Mouse (Mus musculus) midbrain, embryonic 16.5 days (tissue): ENCODE results near the gene Dgkz. TPM values are rescaled to one million over a fixed set of nuclear protein-coding genes. Genes with fewer than 3 reads are reported as not detected.

Source experiments
- ATAC-seq: fragments of 200-750 bp; cut with Nextera tagmentation; 2 replicates; pipeline ENCODE4 v1.8.0; 2017; ENCODE audit warnings: moderate TSS enrichment
- H3K27ac ChIP-seq: fragments of 300-500 bp; sonication (generic); 2 replicates; pipeline ENCODE4 v1.5.1; 2014; ENCODE audit warnings: mild to moderate bottlenecking, low read length, mixed read lengths
- H3K27me3 ChIP-seq: fragments of 300-500 bp; sonication (generic); 2 replicates; pipeline ENCODE4 v1.6.1; 2014; ENCODE audit warnings: low read depth, low read length, mixed read lengths; ENCODE audit not compliant: control insufficient read depth, insufficient read depth
- H3K36me3 ChIP-seq: fragments of 300-500 bp; sonication (generic); 2 replicates; pipeline ENCODE4 v1.6.1; 2014; ENCODE audit warnings: mild to moderate bottlenecking, low read length, moderate library complexity, mixed read lengths; ENCODE audit not compliant: control insufficient read depth, insufficient read depth
- H3K4me1 ChIP-seq: fragments of 300-500 bp; sonication (generic); 2 replicates; pipeline ENCODE4 v1.6.1; 2014; ENCODE audit warnings: mild to moderate bottlenecking, low read length, mixed read lengths; ENCODE audit not compliant: control insufficient read depth, insufficient read depth
- H3K4me2 ChIP-seq: fragments of 300-500 bp; sonication (generic); 2 replicates; pipeline ENCODE4 v1.6.1; 2014; ENCODE audit warnings: mild to moderate bottlenecking, low read length, mixed read lengths
- H3K4me3 ChIP-seq: fragments of 300-500 bp; sonication (generic); 2 replicates; pipeline ENCODE4 v1.5.1; 2014; ENCODE audit warnings: low read depth, mild to moderate bottlenecking, low read length, moderate library complexity, mixed read lengths
- H3K9ac ChIP-seq: fragments of 300-500 bp; sonication (generic); 2 replicates; pipeline ENCODE4 v1.6.1; 2014; ENCODE audit warnings: low read depth, low read length, mixed read lengths
- H3K9me3 ChIP-seq: fragments of 300-500 bp; sonication (generic); replicated peaks from 2 replicates; pipeline ENCODE4 v1.6.1; 2014; ENCODE audit warnings: mild to moderate bottlenecking, low read length, mixed read lengths; ENCODE audit not compliant: control insufficient read depth, poor library complexity, severe bottlenecking
- WGBS: fragments of 180-500 bp; shearing (Covaris S2); extraction: QIAGEN DNeasy Blood & Tissue Kit; methylation state at CpG from one replicate; pipeline ENCODE4 v1.1.7; 2014; 5-methylcytosine and 5-hydroxymethylcytosine counted together
- polyA plus RNA-seq: library from polyadenylated mRNA; unstranded; fragments of >200 nt; fragmentation: Nextera tagmentation; extraction: Ambion mirVana; gene quantifications from 2 replicates; pipeline ENCODE4 v1.2.1, GENCODE M21; 2015

Dgkz gene
- polyA plus RNA-seq, 1 experiment from 2014 or later: 33.3 TPM

- Histone ChIP-seq H3K4me3 (no peak overlapping the region), H3K9ac (0 out of 2 replicates have a peak overlapping the region, but pooled peaks have one; percentile 16), H3K4me2 (no peak overlapping the region), H3K9me3 (no peaks in the 10 kb centered on the region), H3K27me3 (peaks cover 10% of the 10 kb centered on the region; the same call in 1 of the 2 replicates), H3K27ac (no peak overlapping the region), H3K4me1 (peaks cover 12% of the 10 kb centered on the region), H3K36me3 (no peaks in the 10 kb centered on the region)
- no peak for ATAC-seq
- WGBS: 23% methylated on average over 20 of the region's 20 CpGs
These were observed 10.2 kb downstream of the Dgkz start for GRCm38 (mm10) chr2:91965417-91965816.

- no peak overlapping the region for H3K4me3 ChIP-seq
- H3K36me3 ChIP-seq: no peaks in the 10 kb centered on the region
- H3K27ac ChIP-seq: no peak overlapping the region
- H3K9ac ChIP-seq: no peak overlapping the region
- no peaks in the 10 kb centered on the region for H3K9me3 ChIP-seq
- peaks cover 14% of the 10 kb centered on the region for H3K4me1 ChIP-seq
- H3K27me3 ChIP-seq: peaks cover 10% of the 10 kb centered on the region; the same call in 1 of the 2 replicates
- WGBS: 77% methylated on average over 3 of the region's 3 CpGs
- no peak overlapping the region for H3K4me2 ChIP-seq
- ATAC-seq: no peak
These were observed 11.0 kb downstream of the Dgkz start for GRCm38 (mm10) chr2:91964610-91965204.

GRCm38 (mm10) chr2:91963443-91963932 is 12.2 kb downstream of the Dgkz start:
- peak overlapping the region; percentile 77 for H3K4me3 ChIP-seq
- H3K27ac ChIP-seq: peak overlapping the region; percentile 72
- no peaks in the 10 kb centered on the region for H3K36me3 ChIP-seq
- ATAC-seq: peak; percentile 94
- H3K27me3 ChIP-seq: peaks cover 10% of the 10 kb centered on the region; the same call in 1 of the 2 replicates
- H3K9me3 ChIP-seq: no peaks in the 10 kb centered on the region
- WGBS: under 1% methylated on average over 35 of the region's 57 CpGs
- H3K4me1 ChIP-seq: peaks cover 14% of the 10 kb centered on the region
- H3K4me2 ChIP-seq: peak overlapping the region; percentile 82
- peak overlapping the region; percentile 87 for H3K9ac ChIP-seq

- peak; percentile 66 for ATAC-seq
- Histone ChIP-seq H3K4me1 (peaks cover 14% of the 10 kb centered on the region), H3K9ac (peak overlapping the region; percentile 87), H3K27ac (peak overlapping the region; percentile 72), H3K4me3 (peak overlapping the region; percentile 77), H3K4me2 (peak overlapping the region; percentile 82), H3K36me3 (no peaks in the 10 kb centered on the region), H3K27me3 (peaks cover 10% of the 10 kb centered on the region; the same call in 1 of the 2 replicates), H3K9me3 (no peaks in the 10 kb centered on the region)
- WGBS: under 1% methylated on average over 39 of the region's 39 CpGs
These were observed 12.7 kb downstream of the Dgkz start for GRCm38 (mm10) chr2:91962864-91963401.

GRCm38 (mm10) chr2:91961901-91962761 is 13.5 kb downstream of the Dgkz start:
- peak overlapping the region; percentile 77 for H3K4me3 ChIP-seq
- no peak overlapping the region for H3K27ac ChIP-seq
- peak overlapping the region; percentile 82 for H3K4me2 ChIP-seq
- peak overlapping the region; percentile 87 for H3K9ac ChIP-seq
- peaks cover 14% of the 10 kb centered on the region for H3K4me1 ChIP-seq
- ATAC-seq: no peak
- H3K27me3 ChIP-seq: peaks cover 10% of the 10 kb centered on the region; the same call in 1 of the 2 replicates
- H3K36me3 ChIP-seq: no peaks in the 10 kb centered on the region
- WGBS: 63% methylated on average over 4 of the region's 4 CpGs
- no peaks in the 10 kb centered on the region for H3K9me3 ChIP-seq

- H3K9ac ChIP-seq: no peak overlapping the region
- WGBS: 97% methylated on average over 5 of the region's 5 CpGs
- ATAC-seq: no peak
- H3K9me3 ChIP-seq: no peaks in the 10 kb centered on the region
- H3K27me3 ChIP-seq: peaks cover 3% of the 10 kb centered on the region; the same call in 1 of the 2 replicates
- no peak overlapping the region for H3K4me2 ChIP-seq
- H3K27ac ChIP-seq: no peak overlapping the region
- H3K36me3 ChIP-seq: no peaks in the 10 kb centered on the region
- no peak overlapping the region for H3K4me3 ChIP-seq
- H3K4me1 ChIP-seq: peaks cover 14% of the 10 kb centered on the region
These were observed 15.2 kb downstream of the Dgkz start for GRCm38 (mm10) chr2:91960459-91960858.

- H3K9me3 ChIP-seq: no peaks in the 10 kb centered on the region
- 76% methylated on average over 11 of the region's 11 CpGs for whole genome bisulfite sequencing
- H3K4me2 ChIP-seq: no peak overlapping the region
- no peak for ATAC-seq
- H3K4me1 ChIP-seq: peaks cover 14% of the 10 kb centered on the region
- H3K27ac ChIP-seq: no peak overlapping the region
- no peaks in the 10 kb centered on the region for H3K36me3 ChIP-seq
- H3K9ac ChIP-seq: no peak overlapping the region
- no peak overlapping the region for H3K4me3 ChIP-seq
- H3K27me3 ChIP-seq: no peaks in the 10 kb centered on the region
These were observed 15.9 kb downstream of the Dgkz start for GRCm38 (mm10) chr2:91959544-91960410.

- WGBS: 50% methylated on average over 10 of the region's 10 CpGs
- H3K27me3 ChIP-seq: no peaks in the 10 kb centered on the region
- H3K36me3 ChIP-seq: no peaks in the 10 kb centered on the region
- H3K4me2 ChIP-seq: no peak overlapping the region
- H3K9me3 ChIP-seq: no peaks in the 10 kb centered on the region
- H3K4me3 ChIP-seq: no peak overlapping the region
- H3K4me1 ChIP-seq: peaks cover 14% of the 10 kb centered on the region
- no peak for ATAC-seq
- H3K27ac ChIP-seq: no peak overlapping the region
- H3K9ac ChIP-seq: no peak overlapping the region
These were observed 16.8 kb downstream of the Dgkz start for GRCm38 (mm10) chr2:91958701-91959457.
